Mouse (Mus musculus) myocyte (in vitro differentiated cells): ENCODE measurements around the gene Caap1.

Experiments
- POLR2A ChIP-seq: IDR thresholded peaks from one replicate; pipeline ENCODE4 v1.6.1; 2011; ENCODE audit warnings: low read depth, mild to moderate bottlenecking, control low read depth, moderate library complexity; ENCODE audit not compliant: insufficient read length
- TCF12 ChIP-seq: IDR thresholded peaks from one replicate; pipeline ENCODE4 v1.6.1; 2011; ENCODE audit warnings: mild to moderate bottlenecking, control low read depth; ENCODE audit not compliant: poor library complexity, insufficient read depth, severe bottlenecking

DNA sequence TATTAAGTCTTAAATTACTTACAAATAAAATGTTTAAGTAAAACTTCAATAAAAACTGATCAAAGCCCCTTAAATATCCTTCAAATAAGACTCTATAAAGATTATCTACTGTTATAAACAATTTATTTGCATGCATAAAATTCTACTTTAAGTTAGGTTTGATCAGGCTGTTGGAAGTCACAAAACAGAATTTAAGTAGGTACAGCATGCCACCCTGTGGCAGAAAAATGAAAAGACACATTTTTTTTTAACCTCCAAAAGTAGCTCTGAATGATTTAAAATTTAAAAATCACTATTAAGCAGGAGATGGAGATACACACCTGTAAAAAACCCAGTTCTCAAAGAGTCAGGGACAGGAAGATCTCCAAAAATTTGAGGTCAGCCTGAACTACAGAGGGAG, 33.3 kb downstream of the Caap1 start:
- no peak for TF ChIP-seq POLR2A
- TF ChIP-seq TCF12 = no peak
